Mouse (Mus musculus) liver, embryonic 16.5 days (tissue): ENCODE data around the gene Gm2000. TPM values are rescaled to one million over a fixed set of nuclear protein-coding genes. Genes with fewer than 3 reads are reported as not detected.
"Not testable (repeated sequence)": the region's sequence is repeated elsewhere in the genome, so short reads cannot be mapped to it uniquely, and the experiment has no call there.

Experiments used
- ATAC-seq: fragments of 200-750 bp; cut with Nextera tagmentation; 2 replicates; pipeline ENCODE4 v1.8.0; 2017; ENCODE audit warnings: low read depth, mild to moderate bottlenecking, moderate number of reproducible peaks, moderate library complexity
- H3K27ac ChIP-seq: fragments of 300-500 bp; sonication (generic); 2 replicates; pipeline ENCODE4 v1.5.1; 2014; ENCODE audit warnings: mild to moderate bottlenecking, low read length
- H3K27me3 ChIP-seq: fragments of 300-500 bp; sonication (generic); 2 replicates; pipeline ENCODE4 v1.6.1; 2014; ENCODE audit warnings: low read depth, low read length, mixed read lengths; ENCODE audit not compliant: control insufficient read depth, insufficient read depth
- H3K36me3 ChIP-seq: fragments of 300-500 bp; sonication (generic); 2 replicates; pipeline ENCODE4 v1.6.1; 2014; ENCODE audit warnings: mild to moderate bottlenecking; ENCODE audit not compliant: control insufficient read depth, insufficient read depth
- H3K4me1 ChIP-seq: fragments of 300-500 bp; sonication (generic); 2 replicates; pipeline ENCODE4 v1.6.1; 2014; ENCODE audit warnings: low read depth, low read length, mixed read lengths; ENCODE audit not compliant: control insufficient read depth
- H3K4me2 ChIP-seq: fragments of 300-500 bp; sonication (generic); 2 replicates; pipeline ENCODE4 v1.6.1; 2014; ENCODE audit warnings: low read depth, low read length, mixed read lengths
- H3K4me3 ChIP-seq: fragments of 300-500 bp; sonication (generic); 2 replicates; pipeline ENCODE4 v1.5.1; 2014; ENCODE audit warnings: low read depth, mild to moderate bottlenecking, low read length
- H3K9ac ChIP-seq: fragments of 300-500 bp; sonication (generic); 2 replicates; pipeline ENCODE4 v1.6.1; 2014; ENCODE audit warnings: low read depth, low read length
- H3K9me3 ChIP-seq: fragments of 300-500 bp; sonication (generic); replicated peaks from 2 replicates; pipeline ENCODE4 v1.6.1; 2016; ENCODE audit warnings: low read length; ENCODE audit not compliant: control insufficient read depth
- WGBS: fragments of 180-500 bp; shearing (Covaris S2); extraction: QIAGEN DNeasy Blood & Tissue Kit; methylation state at CpG from one replicate; pipeline ENCODE4 v1.1.7; 2014; ENCODE audit not compliant: insufficient replicate concordance; 5-methylcytosine and 5-hydroxymethylcytosine counted together
- polyA plus RNA-seq: library from polyadenylated mRNA; unstranded; fragments of >200 nt; fragmentation: Nextera tagmentation; extraction: Ambion mirVana; gene quantifications from 2 replicates; pipeline ENCODE4 v1.2.1, GENCODE M21; 2015

Gm2000 gene
- polyA plus RNA-seq, 1 experiment from 2014 or later: 452 TPM

- H3K4me1 ChIP-seq: no peaks in the 10 kb centered on the region
- no peak overlapping the region for H3K9ac ChIP-seq
- H3K36me3 ChIP-seq: no peaks in the 10 kb centered on the region
- no peaks in the 10 kb centered on the region for H3K27me3 ChIP-seq
- H3K4me2 ChIP-seq: no peak overlapping the region
- 24% methylated on average over 3 of the region's 3 CpGs for WGBS
- H3K4me3 ChIP-seq: no peak overlapping the region
- H3K27ac ChIP-seq: no peak overlapping the region
- H3K9me3 ChIP-seq: no peaks in the 10 kb centered on the region
- ATAC-seq: peak; percentile 87
Observed at GRCm38 (mm10) chr1:156386880-156387279, 21.0 kb downstream of the Gm2000 start.

GRCm38 (mm10) chr1:156393148-156393547, 27.3 kb downstream of the Gm2000 start:
- WGBS: 41% methylated on average over 4 of the region's 4 CpGs
- no peak overlapping the region for H3K9ac ChIP-seq
- no peak overlapping the region for H3K27ac ChIP-seq

GRCm38 (mm10) chr1:156400159-156400558, 34.3 kb downstream of the Gm2000 start:
- H3K4me3 ChIP-seq, H3K27me3 ChIP-seq, H3K27ac ChIP-seq, H3K9ac ChIP-seq, H3K4me1 ChIP-seq, H3K9me3 ChIP-seq, H3K36me3 ChIP-seq, H3K4me2 ChIP-seq, ATAC-seq: not testable (repeated sequence)
- WGBS: 47% methylated on average over 3 of the region's 3 CpGs

More at GRCm38 (mm10) chr1:156393148-156393547, 27.3 kb downstream of the Gm2000 start:
- Histone ChIP-seq H3K36me3 (no peaks in the 10 kb centered on the region), H3K4me2 (no peak overlapping the region), H3K9me3 (no peaks in the 10 kb centered on the region), H3K27me3 (no peaks in the 10 kb centered on the region), H3K4me3 (no peak overlapping the region), H3K4me1 (no peaks in the 10 kb centered on the region)
- no peak for ATAC-seq

- ATAC-seq: no peak
- H3K27ac ChIP-seq: no peak overlapping the region
- 31% methylated on average over 2 of the region's 2 CpGs for WGBS
- no peak overlapping the region for H3K4me3 ChIP-seq
- no peaks in the 10 kb centered on the region for H3K36me3 ChIP-seq
- H3K27me3 ChIP-seq: no peaks in the 10 kb centered on the region
- no peak overlapping the region for H3K9ac ChIP-seq
- no peak overlapping the region for H3K4me2 ChIP-seq
- H3K9me3 ChIP-seq: no peaks in the 10 kb centered on the region
- H3K4me1 ChIP-seq: no peaks in the 10 kb centered on the region
Observed at GRCm38 (mm10) chr1:156402491-156402890, 36.7 kb downstream of the Gm2000 start.

- no peak overlapping the region for H3K4me2 ChIP-seq
- no peaks in the 10 kb centered on the region for H3K4me1 ChIP-seq
- 76% methylated on average over 10 of the region's 10 CpGs for WGBS
- H3K9ac ChIP-seq: no peak overlapping the region
- no peaks in the 10 kb centered on the region for H3K27me3 ChIP-seq
- ATAC-seq: no peak
- H3K4me3 ChIP-seq: no peak overlapping the region
- H3K9me3 ChIP-seq: no peaks in the 10 kb centered on the region
- H3K36me3 ChIP-seq: no peaks in the 10 kb centered on the region
- no peak overlapping the region for H3K27ac ChIP-seq
Observed at GRCm38 (mm10) chr1:156403251-156403650, 37.4 kb downstream of the Gm2000 start.

- WGBS: 11% methylated on average over 3 of the region's 3 CpGs
- Histone ChIP-seq H3K9ac (no peak overlapping the region), H3K27ac (no peak overlapping the region), H3K4me1 (no peaks in the 10 kb centered on the region), H3K9me3 (no peaks in the 10 kb centered on the region), H3K4me3 (no peak overlapping the region), H3K4me2 (no peak overlapping the region), H3K36me3 (no peaks in the 10 kb centered on the region), H3K27me3 (no peaks in the 10 kb centered on the region)
- ATAC-seq: no peak
Observed at GRCm38 (mm10) chr1:156408004-156408403, 42.2 kb downstream of the Gm2000 start.

GRCm38 (mm10) chr1:156408521-156408920, 42.7 kb downstream of the Gm2000 start:
- no peak for ATAC-seq
- no peaks in the 10 kb centered on the region for H3K9me3 ChIP-seq
- 46% methylated on average over 4 of the region's 4 CpGs for WGBS
- no peaks in the 10 kb centered on the region for H3K36me3 ChIP-seq
- H3K4me1 ChIP-seq: no peaks in the 10 kb centered on the region
- no peak overlapping the region for H3K4me3 ChIP-seq
- no peak overlapping the region for H3K9ac ChIP-seq
- no peak overlapping the region for H3K27ac ChIP-seq
- H3K4me2 ChIP-seq: no peak overlapping the region
- H3K27me3 ChIP-seq: no peaks in the 10 kb centered on the region

Other genes with a start within 250 kb of the Gm2000 start
- gene Fam163a, start 161.0 kb upstream of the Gm2000 start, polyA plus RNA-seq: 0.02 TPM in 2 replicates
- gene Tdrd5, start 62.4 kb upstream of the Gm2000 start, polyA plus RNA-seq: 0.04 and 0.07 TPM in 2 replicates
- gene Nphs2, start 55.3 kb upstream of the Gm2000 start, polyA plus RNA-seq: 0.02 TPM in 1 of 2 replicates, not detected in the other
- 0.08 and 0.21 TPM in 2 replicates for gene Axdnd1, start 55.1 kb downstream of the Gm2000 start, polyA plus RNA-seq
- gene Soat1, start 108.3 kb downstream of the Gm2000 start, polyA plus RNA-seq: 25.4 and 26.1 TPM in 2 replicates
- 0.14 and 0.22 TPM in 2 replicates for gene Gm10031, start 158.0 kb downstream of the Gm2000 start, polyA plus RNA-seq
- gene Abl2, start 192.7 kb downstream of the Gm2000 start, polyA plus RNA-seq: 0.79 and 0.87 TPM in 2 replicates